Mouse (Mus musculus) neural tube, embryonic 12.5 days (tissue): ENCODE measurements at regions not wholly inside any gene's neighbourhood (a gene's known extent, or its start where the extent isn't known, plus 50 kb on each side); places are given as distances from the start of the nearest gene placed in this dataset.

Experiments
- ATAC-seq: fragments of 200-750 bp; cut with Nextera tagmentation; 2 replicates; pipeline ENCODE4 v1.8.0; 2017; ENCODE audit warnings: low read depth, mild to moderate bottlenecking, moderate TSS enrichment, moderate library complexity; ENCODE audit not compliant: low FRiP score
- H3K27ac ChIP-seq: fragments of 300-500 bp; sonication (generic); 2 replicates; pipeline ENCODE4 v1.5.1; 2016
- H3K27me3 ChIP-seq: fragments of 300-500 bp; sonication (generic); replicated peaks from 2 replicates; pipeline ENCODE4 v1.6.1; 2016; ENCODE audit warnings: mild to moderate bottlenecking
- H3K36me3 ChIP-seq: fragments of 300-500 bp; sonication (generic); 2 replicates; pipeline ENCODE4 v1.6.1; 2016; ENCODE audit warnings: mild to moderate bottlenecking
- H3K4me1 ChIP-seq: fragments of 300-500 bp; sonication (generic); 2 replicates; pipeline ENCODE4 v1.6.1; 2016
- H3K4me2 ChIP-seq: fragments of 300-500 bp; sonication (generic); replicated peaks from 2 replicates; pipeline ENCODE4 v1.6.1; 2016; ENCODE audit warnings: mild to moderate bottlenecking
- H3K4me3 ChIP-seq: fragments of 300-500 bp; sonication (generic); 2 replicates; pipeline ENCODE4 v1.5.1; 2016
- H3K9ac ChIP-seq: fragments of 300-500 bp; sonication (generic); 2 replicates; pipeline ENCODE4 v1.6.1; 2016; ENCODE audit warnings: mild to moderate bottlenecking
- H3K9me3 ChIP-seq: fragments of 300-500 bp; sonication (generic); 2 replicates; pipeline ENCODE4 v1.6.1; 2016; ENCODE audit warnings: mild to moderate bottlenecking
- WGBS: fragments of 180-500 bp; shearing (Covaris S2); methylation state at CpG from one replicate; pipeline ENCODE4 v1.1.7; 2016; 5-methylcytosine and 5-hydroxymethylcytosine counted together

- Histone ChIP-seq H3K27me3 (no peaks in the 10 kb centered on the region), H3K9ac (no peak overlapping the region), H3K4me1 (no peaks in the 10 kb centered on the region), H3K4me2 (no peak overlapping the region), H3K36me3 (no peaks in the 10 kb centered on the region), H3K4me3 (no peak overlapping the region), H3K9me3 (no peaks in the 10 kb centered on the region), H3K27ac (no peak overlapping the region)
- ATAC-seq, result no peak
- WGBS, result 88% methylated on average over 4 of the region's 4 CpGs
Measured at GRCm38 (mm10) chr13:5240541-5240940, 620.7 kb upstream of the Klf6 start.

- H3K4me1 ChIP-seq, result no peaks in the 10 kb centered on the region
- H3K36me3 ChIP-seq, result no peaks in the 10 kb centered on the region
- H3K9ac ChIP-seq, result no peak overlapping the region
- H3K9me3 ChIP-seq, result no peaks in the 10 kb centered on the region
- H3K4me3 ChIP-seq, result no peak overlapping the region
- H3K4me2 ChIP-seq, result no peak overlapping the region
- no peaks in the 10 kb centered on the region for H3K27me3 ChIP-seq
- H3K27ac ChIP-seq, result no peak overlapping the region
- WGBS, result 65% methylated on average over 2 of the region's 2 CpGs
- no peak for ATAC-seq
Measured at GRCm38 (mm10) chr13:5242782-5243181, 618.5 kb upstream of the Klf6 start.

GRCm38 (mm10) chr13:5248671-5249391 is 612.5 kb upstream of the Klf6 start:
- Histone ChIP-seq H3K4me3 (no peak overlapping the region), H3K9me3 (no peaks in the 10 kb centered on the region), H3K27ac (no peak overlapping the region), H3K4me1 (no peaks in the 10 kb centered on the region), H3K27me3 (no peaks in the 10 kb centered on the region), H3K36me3 (no peaks in the 10 kb centered on the region), H3K9ac (no peak overlapping the region), H3K4me2 (no peak overlapping the region)
- ATAC-seq, result no peak
- 59% methylated on average over 3 of the region's 3 CpGs for WGBS

- 76% methylated on average over 6 of the region's 6 CpGs for WGBS
- no peak for ATAC-seq
- Histone ChIP-seq H3K36me3 (no peaks in the 10 kb centered on the region), H3K9me3 (no peaks in the 10 kb centered on the region), H3K4me2 (no peak overlapping the region), H3K27ac (no peak overlapping the region), H3K27me3 (no peaks in the 10 kb centered on the region), H3K9ac (no peak overlapping the region), H3K4me1 (no peaks in the 10 kb centered on the region), H3K4me3 (no peak overlapping the region)
Measured at GRCm38 (mm10) chr13:5257891-5258660, 603.2 kb upstream of the Klf6 start.

- no peak for ATAC-seq
- H3K9me3 ChIP-seq, result no peaks in the 10 kb centered on the region
- no peaks in the 10 kb centered on the region for H3K36me3 ChIP-seq
- H3K27ac ChIP-seq, result no peak overlapping the region
- H3K27me3 ChIP-seq, result no peaks in the 10 kb centered on the region
- H3K4me1 ChIP-seq, result no peaks in the 10 kb centered on the region
- no peak overlapping the region for H3K4me2 ChIP-seq
- 82% methylated on average over 3 of the region's 3 CpGs for WGBS
- no peak overlapping the region for H3K4me3 ChIP-seq
- no peak overlapping the region for H3K9ac ChIP-seq
Measured at GRCm38 (mm10) chr13:5259760-5260159, 601.5 kb upstream of the Klf6 start.

DNA sequence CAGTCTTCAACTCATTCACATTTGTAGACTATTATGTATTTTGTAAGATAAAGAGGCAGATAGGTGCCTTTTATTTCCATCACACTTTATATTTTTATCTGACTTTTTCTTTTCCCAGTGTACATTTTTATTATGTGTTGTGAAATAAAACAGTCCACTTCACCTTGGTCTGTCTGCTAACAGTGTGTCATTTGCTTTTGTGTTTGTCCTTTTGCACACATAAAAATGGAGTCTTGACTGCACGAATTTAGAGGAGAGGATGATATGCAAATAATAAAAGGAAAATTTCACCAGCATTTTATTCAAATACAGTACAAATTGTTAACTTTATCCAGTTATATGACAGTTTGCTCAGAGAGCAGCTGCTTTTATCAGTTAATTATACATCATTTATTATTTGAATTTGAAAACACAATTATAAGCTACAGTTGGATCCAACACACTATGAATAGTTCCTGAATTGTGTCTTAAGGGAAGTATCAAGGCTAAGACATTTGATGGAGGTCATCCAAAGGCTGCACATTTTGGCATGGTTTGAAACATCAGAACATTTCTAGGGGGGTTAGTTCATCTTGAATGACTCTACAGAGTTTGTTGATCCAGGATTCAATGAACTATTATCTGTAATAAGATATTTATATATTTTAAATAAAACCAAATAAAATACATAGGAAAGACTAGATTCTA is 588.6 kb upstream of the Klf6 start:
- no peak for ATAC-seq
- Histone ChIP-seq H3K4me2 (no peak overlapping the region), H3K9me3 (no peaks in the 10 kb centered on the region), H3K9ac (no peak overlapping the region), H3K27ac (no peak overlapping the region), H3K36me3 (no peaks in the 10 kb centered on the region), H3K27me3 (no peaks in the 10 kb centered on the region), H3K4me3 (no peak overlapping the region), H3K4me1 (no peaks in the 10 kb centered on the region)
- 78% methylated on average over 1 of the region's 1 CpGs for WGBS

DNA sequence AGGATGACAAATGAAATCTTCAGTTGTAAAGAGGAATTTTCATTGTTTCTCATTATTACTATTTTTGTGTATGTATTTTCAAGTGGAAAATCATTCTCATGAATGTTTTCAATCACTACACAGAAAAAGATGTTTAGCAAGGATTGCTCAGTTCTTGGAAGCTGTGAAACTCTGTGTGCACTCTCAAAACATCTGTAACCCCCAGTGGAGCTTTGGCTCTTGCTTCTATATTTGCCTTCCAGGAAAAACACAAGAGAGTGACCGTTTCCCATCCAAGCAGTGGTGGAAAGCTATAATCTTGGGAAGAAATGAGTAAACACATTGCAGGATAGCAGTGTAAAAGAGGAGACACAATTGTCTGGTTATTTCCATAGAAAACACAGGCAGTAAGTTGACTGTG is 584.7 kb upstream of the Klf6 start:
- Histone ChIP-seq H3K27me3 (no peaks in the 10 kb centered on the region), H3K4me3 (no peak overlapping the region), H3K9me3 (no peaks in the 10 kb centered on the region), H3K36me3 (no peaks in the 10 kb centered on the region), H3K4me2 (no peak overlapping the region), H3K9ac (no peak overlapping the region), H3K27ac (no peak overlapping the region), H3K4me1 (no peaks in the 10 kb centered on the region)
- no peak for ATAC-seq
- 72% methylated on average over 1 of the region's 1 CpGs for WGBS

DNA sequence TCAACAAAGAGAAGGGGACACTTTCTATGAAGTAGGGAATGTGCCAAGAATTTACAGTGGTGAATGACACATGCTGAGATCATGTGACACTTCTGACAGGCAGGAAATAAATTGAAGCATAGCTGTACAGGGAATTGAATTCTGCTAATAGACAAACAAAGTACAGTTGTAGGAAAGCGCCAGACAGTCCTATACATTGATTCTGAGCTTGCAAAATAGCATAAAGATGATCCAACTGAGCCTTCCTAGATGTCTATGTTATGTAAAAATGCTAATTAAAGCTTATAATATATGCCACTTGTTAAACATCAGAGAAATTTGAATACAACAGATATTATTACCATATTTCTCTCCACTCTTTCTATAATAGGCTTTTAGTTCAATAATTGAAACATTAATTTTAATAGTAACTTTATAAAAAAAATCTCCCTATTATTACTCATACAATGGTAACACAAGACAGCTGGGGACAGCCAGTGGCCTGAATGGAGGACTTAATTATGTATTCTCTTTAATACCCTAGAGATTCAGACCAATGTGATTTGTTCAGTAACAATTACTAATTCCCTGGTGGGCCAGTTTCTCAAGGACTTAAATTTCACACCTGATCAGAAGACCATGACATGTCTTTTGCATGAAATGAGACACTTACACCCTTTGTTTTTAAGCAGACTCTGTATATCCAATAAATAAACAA is 571.4 kb upstream of the Klf6 start:
- Histone ChIP-seq H3K4me3 (no peak overlapping the region), H3K27me3 (no peaks in the 10 kb centered on the region), H3K36me3 (no peaks in the 10 kb centered on the region), H3K27ac (no peak overlapping the region), H3K4me1 (no peaks in the 10 kb centered on the region), H3K9ac (no peak overlapping the region), H3K4me2 (no peak overlapping the region), H3K9me3 (no peaks in the 10 kb centered on the region)
- ATAC-seq, result no peak
- WGBS, result 80% methylated on average over 1 of the region's 1 CpGs

DNA sequence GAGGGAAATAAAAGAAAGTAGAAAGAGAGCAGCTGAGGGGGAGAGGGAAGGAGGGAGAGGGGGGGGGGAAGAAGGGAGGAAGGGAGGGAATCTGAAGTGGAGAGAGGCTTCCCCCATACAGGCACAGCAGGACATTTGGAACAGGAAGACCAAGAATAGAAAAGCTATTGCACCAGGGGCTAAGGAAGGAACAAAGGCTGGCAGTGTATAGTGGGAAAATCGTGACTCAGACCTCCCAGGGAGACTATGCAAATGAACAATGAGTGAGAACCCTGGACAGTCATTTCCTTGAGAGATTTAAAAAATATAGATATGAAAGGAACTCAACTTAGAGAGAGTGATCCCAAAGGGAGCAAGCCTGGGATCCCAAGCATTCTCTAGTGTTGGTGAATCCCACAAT is 559.1 kb upstream of the Klf6 start:
- H3K27ac ChIP-seq, result no peak overlapping the region
- no peak overlapping the region for H3K4me2 ChIP-seq
- no peaks in the 10 kb centered on the region for H3K9me3 ChIP-seq
- ATAC-seq, result no peak
- no peaks in the 10 kb centered on the region for H3K36me3 ChIP-seq
- H3K9ac ChIP-seq, result no peak overlapping the region
- no peaks in the 10 kb centered on the region for H3K4me1 ChIP-seq
- 2% methylated on average over 1 of the region's 1 CpGs for WGBS
- H3K4me3 ChIP-seq, result no peak overlapping the region
- H3K27me3 ChIP-seq, result no peaks in the 10 kb centered on the region

GRCm38 (mm10) chr13:5306688-5307087 is 554.6 kb upstream of the Klf6 start:
- Histone ChIP-seq H3K9me3 (no peaks in the 10 kb centered on the region), H3K9ac (no peak overlapping the region), H3K36me3 (no peaks in the 10 kb centered on the region), H3K27ac (no peak overlapping the region), H3K4me1 (no peaks in the 10 kb centered on the region), H3K4me3 (no peak overlapping the region), H3K27me3 (no peaks in the 10 kb centered on the region), H3K4me2 (no peak overlapping the region)
- ATAC-seq, result no peak
- WGBS, result 82% methylated on average over 4 of the region's 4 CpGs

GRCm38 (mm10) chr13:5313297-5313696 is 548.0 kb upstream of the Klf6 start:
- Histone ChIP-seq H3K4me3 (no peak overlapping the region), H3K27ac (no peak overlapping the region), H3K27me3 (no peaks in the 10 kb centered on the region), H3K4me1 (no peaks in the 10 kb centered on the region), H3K4me2 (no peak overlapping the region), H3K9ac (no peak overlapping the region), H3K9me3 (no peaks in the 10 kb centered on the region), H3K36me3 (no peaks in the 10 kb centered on the region)
- no peak for ATAC-seq
- WGBS, result 62% methylated on average over 2 of the region's 2 CpGs

- no peaks in the 10 kb centered on the region for H3K36me3 ChIP-seq
- ATAC-seq, result no peak
- no peaks in the 10 kb centered on the region for H3K4me1 ChIP-seq
- WGBS, result 53% methylated on average over 1 of the region's 1 CpGs
- H3K9ac ChIP-seq, result no peak overlapping the region
- H3K4me2 ChIP-seq, result no peak overlapping the region
- H3K4me3 ChIP-seq, result no peak overlapping the region
- no peak overlapping the region for H3K27ac ChIP-seq
- no peaks in the 10 kb centered on the region for H3K27me3 ChIP-seq
- no peaks in the 10 kb centered on the region for H3K9me3 ChIP-seq
Measured at GRCm38 (mm10) chr13:5315011-5315410, 546.3 kb upstream of the Klf6 start.
